Mouse (Mus musculus) heart, postnatal 10 days (tissue): Measurements from ENCODE around the gene Gm35549. TPM values are rescaled to one million over a fixed set of nuclear protein-coding genes. Genes with fewer than 3 reads are reported as not detected.

Experiments used
- DNase-seq, 2 experiments: peaks; one replicate each; pipeline ENCODE4 v3.0.0; 2021
- intact Hi-C: fragments of 180-260 bp; cut with DNase I; formaldehyde crosslinking; loops from one replicate; pipeline ENCODE4 v1.15.1; 2025
- total RNA-seq, 2 experiments: library from RNA; stranded (reverse); gene quantifications; 2 replicates each; pipeline ENCODE4 v1.2.3; 2021

Gene Gm35549
- total RNA-seq, 2 experiments from 2014 or later = not detected

GRCm38 (mm10) chr9:122829826-122830380 lies 13.9 kb downstream of the Gm35549 start:
- intact Hi-C loops = no loop called here
- no peak for DNase-seq

DNA sequence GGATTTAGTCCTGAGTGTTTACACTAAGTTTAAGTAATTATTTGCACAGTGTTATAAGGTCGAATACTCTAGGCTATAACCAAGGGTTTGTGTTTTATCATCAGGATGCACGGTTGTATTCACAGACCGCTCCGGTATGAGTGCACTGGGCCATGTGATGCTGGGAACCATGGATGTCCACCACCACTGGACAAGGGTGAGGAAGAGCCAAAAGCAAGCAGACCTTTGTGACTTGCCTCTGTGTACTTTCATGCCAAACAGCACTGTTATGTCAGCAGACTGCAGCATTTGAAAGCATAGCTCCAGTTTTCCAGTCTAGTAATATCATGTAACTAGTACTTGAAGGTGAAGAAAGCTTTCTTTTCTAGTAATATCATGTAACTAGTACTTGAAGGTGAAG lies 17.1 kb downstream of the Gm35549 start:
- intact Hi-C loops = no loop called here

DNA sequence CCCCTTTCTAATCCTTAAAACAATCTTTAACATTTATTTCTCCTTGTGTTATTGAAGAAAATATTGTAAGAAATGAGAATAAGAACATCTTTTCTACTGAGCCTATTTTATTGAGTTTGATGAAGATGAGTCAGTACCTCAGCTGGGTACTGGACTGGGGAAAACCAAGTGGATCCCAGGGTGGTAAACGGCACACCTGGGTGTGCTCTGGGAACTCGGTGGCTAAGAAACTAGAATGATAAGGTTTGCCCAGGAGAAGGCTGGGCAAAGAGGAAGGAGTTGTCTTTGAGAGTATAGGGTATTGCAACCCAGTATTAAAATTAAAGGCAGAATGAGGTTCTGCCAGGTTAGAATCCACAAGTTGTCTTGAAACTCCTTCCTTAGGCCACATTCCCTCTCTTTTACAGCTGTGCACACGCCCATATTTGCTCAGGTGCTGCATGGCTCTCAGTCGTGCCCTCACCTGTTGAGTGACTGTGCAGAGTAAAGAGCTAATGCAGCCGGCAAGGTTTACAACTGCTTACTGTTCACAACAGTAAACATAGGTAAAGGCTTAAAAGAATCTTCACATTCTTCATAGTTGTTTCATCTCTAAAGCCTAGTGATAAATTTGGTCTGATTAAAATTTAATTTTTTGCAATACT lies 20.3 kb downstream of the Gm35549 start:
- intact Hi-C loops = no loop called here
- no peak for DNase-seq

More for the DNA sequence above, 17.1 kb downstream of the Gm35549 start:
- DNase-seq = no peak

- intact Hi-C loops = no loop called here
- DNase-seq = no peak
Measured at GRCm38 (mm10) chr9:122815239-122815851, 28.5 kb downstream of the Gm35549 start.

DNA sequence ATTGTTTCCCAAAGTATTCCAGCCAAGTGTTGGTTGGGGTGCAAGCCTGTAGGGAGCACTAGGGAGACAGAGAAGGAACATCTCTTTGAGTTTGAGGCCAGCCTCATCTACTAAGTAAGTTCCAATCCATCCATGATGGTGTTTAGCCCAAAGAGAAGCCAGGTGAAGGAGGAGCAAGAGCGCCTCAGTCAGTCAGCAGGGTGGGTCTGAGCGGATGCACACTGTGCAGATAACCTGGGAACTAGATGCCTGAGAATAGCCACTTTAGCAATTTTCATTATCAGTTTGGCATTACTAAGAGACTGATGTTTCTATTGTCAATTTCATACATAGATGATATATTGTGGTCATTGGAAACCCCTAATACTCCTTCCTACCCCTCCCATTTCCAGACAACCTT lies 29.1 kb downstream of the Gm35549 start:
- intact Hi-C loops = no loop called here
- DNase-seq = no peak

GRCm38 (mm10) chr9:122812386-122812785 lies 31.4 kb downstream of the Gm35549 start:
- no peak for DNase-seq
- intact Hi-C loops = no loop called here

- intact Hi-C loops = no loop called here
- peak; percentile 56 to 66 for DNase-seq
Measured at GRCm38 (mm10) chr9:122810212-122810611, 33.6 kb downstream of the Gm35549 start.

- intact Hi-C loops = no loop called here
Measured at GRCm38 (mm10) chr9:122807186-122807585, 36.6 kb downstream of the Gm35549 start.

DNA sequence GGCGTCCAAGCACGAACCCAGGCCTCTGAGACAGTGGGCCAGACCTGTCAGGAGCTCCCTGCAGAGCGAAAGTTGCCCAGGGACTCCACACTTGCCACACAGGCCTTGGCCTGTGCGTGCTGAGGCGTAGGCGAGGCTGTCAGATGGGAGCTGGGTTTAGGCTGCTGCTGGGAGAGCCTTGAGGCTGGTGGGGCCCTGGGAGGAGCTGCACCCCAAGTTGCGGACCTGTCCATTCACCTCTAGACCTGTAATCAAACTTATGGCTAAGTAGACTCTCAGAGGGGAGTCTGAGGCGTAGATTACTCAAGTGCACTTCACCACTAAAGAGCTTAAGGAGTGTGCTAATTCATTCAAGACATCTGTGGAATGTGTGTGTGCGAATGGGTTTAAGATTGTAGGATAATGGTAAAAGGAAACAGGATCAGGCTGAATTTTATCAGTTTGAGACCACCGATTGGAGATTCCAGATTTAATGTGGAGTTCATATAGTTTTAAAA lies 37.9 kb downstream of the Gm35549 start:
- intact Hi-C loops = loop anchor here (2.0 kb wide), 1 partner anchor 145 kb away; the partner anchor contains the start of genes 1110059G10Rik and Kif15

More at GRCm38 (mm10) chr9:122807186-122807585, 36.6 kb downstream of the Gm35549 start:
- DNase-seq = no peak

GRCm38 (mm10) chr9:122805053-122805844 lies 38.6 kb downstream of the Gm35549 start, which contains the start of gene Tcaim:
TSS of gene Tcaim (plus strand) at chr9:122805539.
- intact Hi-C loops = loop anchor here (2.0 kb wide), 1 partner anchor 146 kb away; the partner anchor contains the start of genes 1110059G10Rik and Kif15
- DNase-seq = peak; percentile 94

More for the DNA sequence above, 37.9 kb downstream of the Gm35549 start:
- DNase-seq = no peak

DNA sequence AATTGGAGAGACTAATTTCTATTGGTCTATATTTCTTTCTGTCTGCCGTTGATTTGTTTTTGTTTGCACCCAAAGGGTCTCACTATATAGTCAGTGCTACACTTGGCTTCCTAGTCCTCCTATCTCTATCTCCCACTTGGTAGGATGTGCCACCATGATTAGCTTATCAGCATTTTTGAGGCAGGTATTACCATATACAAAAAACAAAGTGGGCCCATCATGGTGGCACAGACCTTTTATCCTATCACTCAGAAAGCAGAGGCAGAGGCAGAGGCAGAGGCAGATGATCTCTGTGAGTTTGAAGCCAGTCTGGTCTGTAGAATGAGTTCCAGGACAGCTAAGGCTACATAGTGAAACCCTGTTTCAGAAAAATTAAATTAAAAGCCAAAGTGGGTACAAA lies 57.3 kb downstream of the Gm35549 start:
- DNase-seq = no peak
- intact Hi-C loops = no loop called here

DNA sequence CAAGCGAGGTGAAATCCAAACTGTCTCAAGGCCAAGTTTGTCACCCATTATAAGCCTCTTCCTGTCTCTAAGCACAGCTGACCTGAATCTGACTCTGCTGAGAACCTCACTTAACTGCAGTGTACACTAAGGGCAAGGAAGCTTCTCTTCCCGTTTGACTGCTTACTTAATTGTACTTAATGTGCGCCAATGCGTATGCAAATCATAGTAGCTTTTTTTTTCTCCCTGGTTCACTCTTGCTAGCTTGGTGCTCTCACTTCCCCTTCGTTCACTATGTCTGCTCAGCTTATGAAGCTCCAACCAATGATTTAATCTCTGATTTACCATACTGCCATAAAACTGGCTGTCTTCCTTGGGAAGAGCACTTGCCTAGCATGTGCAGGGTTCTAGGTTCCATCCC lies 58.6 kb downstream of the Gm35549 start:
- DNase-seq = no peak
- intact Hi-C loops = no loop called here

Other genes with a start within 250 kb of the Gm35549 start
- gene Topaz1, start 96.7 kb downstream of the Gm35549 start, total RNA-seq = not detected
- gene Tcaim, start 38.5 kb downstream of the Gm35549 start, total RNA-seq = 10 to 100 TPM; 20.1 to 22.0 TPM
- 100 to 1,000 TPM in 1 of 2 experiments, 10 to 100 TPM in 1; 94.5 to 117 TPM for gene Zfp445, start 22.0 kb upstream of the Gm35549 start, total RNA-seq
- 1 to 10 TPM; 4.6 to 6.4 TPM for gene Zkscan7, start 41.6 kb upstream of the Gm35549 start, total RNA-seq
- gene Zfp105, start 79.0 kb upstream of the Gm35549 start, total RNA-seq = 1 to 10 TPM; 5.6 to 6.9 TPM
- 10 to 100 TPM; 19.8 to 20.3 TPM for gene 1110059G10Rik, start 107.0 kb upstream of the Gm35549 start, total RNA-seq
- 10 to 100 TPM in 1 of 2 experiments, 1 to 10 TPM in 1; 7.0 to 11.2 TPM for gene Kif15, start 107.0 kb upstream of the Gm35549 start, total RNA-seq
- gene Tmem42, start 177.3 kb upstream of the Gm35549 start, total RNA-seq = 10 to 100 TPM; 12.3 to 12.4 TPM
- not detected for gene Tgm4, start 190.7 kb upstream of the Gm35549 start, total RNA-seq